Mouse (Mus musculus) kidney, postnatal 0 days (tissue): Measurements from ENCODE around the gene Egfl8. TPM values are rescaled to one million over a fixed set of nuclear protein-coding genes. Genes with fewer than 3 reads are reported as not detected.

Source experiments
- ATAC-seq: fragments of 200-750 bp; cut with Nextera tagmentation; replicated peaks from 2 replicates; pipeline ENCODE4 v1.8.0; 2017; ENCODE audit warnings: low read depth, moderate number of reproducible peaks, moderate TSS enrichment, moderate library complexity; ENCODE audit not compliant: low FRiP score
- DNase-seq: peaks from one replicate; pipeline ENCODE4 v3.0.0-alpha.2; 2016; ENCODE audit warnings: low spot score
- H3K27ac ChIP-seq: fragments of 300-500 bp; sonication (generic); 2 replicates; pipeline ENCODE4 v1.5.1; 2014; ENCODE audit warnings: mild to moderate bottlenecking
- H3K27me3 ChIP-seq: fragments of 300-500 bp; sonication (generic); 2 replicates; pipeline ENCODE4 v1.6.1; 2014; ENCODE audit warnings: low read length, mixed read lengths; ENCODE audit not compliant: insufficient read depth
- H3K36me3 ChIP-seq: fragments of 300-500 bp; sonication (generic); 2 replicates; pipeline ENCODE4 v1.6.1; 2014; ENCODE audit warnings: low read length, mixed read lengths; ENCODE audit not compliant: insufficient read depth
- H3K4me1 ChIP-seq: fragments of 300-500 bp; sonication (generic); replicated peaks from 2 replicates; pipeline ENCODE4 v1.6.1; 2014; ENCODE audit warnings: antibody characterized with exemption, low read length, mixed read lengths; ENCODE audit not compliant: insufficient read depth
- H3K4me2 ChIP-seq: fragments of 300-500 bp; sonication (generic); 2 replicates; pipeline ENCODE4 v1.6.1; 2014; ENCODE audit warnings: mild to moderate bottlenecking, low read length, moderate library complexity, mixed read lengths
- H3K4me3 ChIP-seq: fragments of 300-500 bp; sonication (generic); replicated peaks from 2 replicates; pipeline ENCODE4 v1.5.1; 2014; ENCODE audit warnings: low read depth, low read length
- H3K9ac ChIP-seq: fragments of 300-500 bp; sonication (generic); 2 replicates; pipeline ENCODE4 v1.6.1; 2014; ENCODE audit warnings: low read depth, low read length
- H3K9me3 ChIP-seq: fragments of 300-500 bp; sonication (generic); replicated peaks from 2 replicates; pipeline ENCODE4 v1.6.1; 2016; ENCODE audit warnings: low read length, inconsistent platforms, mixed read lengths
- CTCF ChIP-seq: IDR thresholded peaks from 2 replicates; pipeline ENCODE4 v1.5.1; 2016; ENCODE audit warnings: antibody characterized with exemption, low read depth, mild to moderate bottlenecking, moderate library complexity
- WGBS: fragments of 180-500 bp; shearing (Covaris S2); extraction: QIAGEN DNeasy Blood & Tissue Kit; methylation state at CpG from one replicate; pipeline ENCODE4 v1.1.7; 2014; 5-methylcytosine and 5-hydroxymethylcytosine counted together
- polyA plus RNA-seq: library from polyadenylated mRNA; unstranded; fragments of >200 nt; fragmentation: Nextera tagmentation; extraction: Ambion mirVana; gene quantifications from 2 replicates; pipeline ENCODE4 v1.2.1, GENCODE M21; 2015

Gene Egfl8
- polyA plus RNA-seq, 1 experiment from 2014 or later, result 5.9 TPM

DNA sequence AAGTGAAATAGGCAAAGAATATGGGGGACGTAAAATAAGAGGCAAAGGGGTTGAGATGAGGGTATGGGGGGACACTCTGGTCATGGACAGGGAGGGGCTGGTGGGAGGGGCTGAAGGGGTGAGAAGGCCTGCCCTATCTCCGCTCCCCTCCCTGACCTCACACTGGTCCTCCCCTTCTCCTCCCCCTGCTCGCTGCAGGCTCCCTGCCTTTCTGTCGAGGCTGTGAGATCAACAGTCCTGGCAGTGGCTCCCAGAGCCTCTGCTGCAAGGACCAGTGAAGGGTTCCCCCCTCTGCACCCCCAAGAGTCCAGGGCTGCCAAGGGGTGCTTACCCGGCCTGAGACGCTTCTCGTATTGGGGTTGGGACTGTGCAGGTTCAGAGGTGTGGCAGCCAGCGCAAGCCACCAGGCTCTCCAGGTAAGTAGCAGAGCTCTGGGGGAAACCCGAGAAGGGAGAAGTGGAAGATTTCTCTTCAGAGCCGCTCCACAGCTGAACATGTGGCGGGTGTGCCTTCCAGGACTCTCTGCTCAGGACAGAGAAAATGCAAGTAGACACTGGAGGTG, 44.6 kb upstream of the Egfl8 start:
- 25% methylated on average over 11 of the region's 11 CpGs for WGBS
- Histone ChIP-seq H3K36me3 (no peaks in the 10 kb centered on the region), H3K4me3 (no peak overlapping the region), H3K4me2 (no peak overlapping the region), H3K9me3 (no peaks in the 10 kb centered on the region), H3K4me1 (peaks cover 18% of the 10 kb centered on the region; the same call in 1 of the 2 replicates), H3K27ac (no peak overlapping the region), H3K27me3 (no peaks in the 10 kb centered on the region; the same call in 1 of the 2 replicates), H3K9ac (no peak overlapping the region)
- no peak for DNase-seq
- no peak for TF ChIP-seq CTCF
- ATAC-seq, result no peak

DNA sequence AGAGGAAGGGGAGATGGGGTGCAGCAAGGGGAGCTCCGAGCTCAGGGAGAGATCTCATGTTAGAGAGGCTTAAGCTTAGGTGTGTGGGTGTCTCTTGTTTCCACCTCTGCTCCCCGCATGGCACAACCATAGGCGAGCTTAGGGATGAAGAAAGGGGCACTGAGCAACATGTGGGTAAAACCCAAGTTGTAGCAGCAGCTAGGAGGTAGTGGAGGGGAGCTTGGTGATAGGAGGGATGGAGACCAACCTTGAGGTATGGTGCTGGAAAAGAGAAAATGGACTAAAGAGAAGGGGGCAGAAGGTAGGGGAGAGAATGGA, 44.1 kb upstream of the Egfl8 start:
- Histone ChIP-seq H3K4me3 (no peak overlapping the region), H3K27me3 (no peaks in the 10 kb centered on the region; the same call in 1 of the 2 replicates), H3K27ac (no peak overlapping the region), H3K4me2 (no peak overlapping the region), H3K9ac (no peak overlapping the region), H3K9me3 (no peaks in the 10 kb centered on the region), H3K4me1 (peaks cover 18% of the 10 kb centered on the region; the same call in 1 of the 2 replicates), H3K36me3 (no peaks in the 10 kb centered on the region)
- ATAC-seq (no peak), DNase-seq (no peak)
- no peak for TF ChIP-seq CTCF
- 59% methylated on average over 3 of the region's 3 CpGs for WGBS

DNA sequence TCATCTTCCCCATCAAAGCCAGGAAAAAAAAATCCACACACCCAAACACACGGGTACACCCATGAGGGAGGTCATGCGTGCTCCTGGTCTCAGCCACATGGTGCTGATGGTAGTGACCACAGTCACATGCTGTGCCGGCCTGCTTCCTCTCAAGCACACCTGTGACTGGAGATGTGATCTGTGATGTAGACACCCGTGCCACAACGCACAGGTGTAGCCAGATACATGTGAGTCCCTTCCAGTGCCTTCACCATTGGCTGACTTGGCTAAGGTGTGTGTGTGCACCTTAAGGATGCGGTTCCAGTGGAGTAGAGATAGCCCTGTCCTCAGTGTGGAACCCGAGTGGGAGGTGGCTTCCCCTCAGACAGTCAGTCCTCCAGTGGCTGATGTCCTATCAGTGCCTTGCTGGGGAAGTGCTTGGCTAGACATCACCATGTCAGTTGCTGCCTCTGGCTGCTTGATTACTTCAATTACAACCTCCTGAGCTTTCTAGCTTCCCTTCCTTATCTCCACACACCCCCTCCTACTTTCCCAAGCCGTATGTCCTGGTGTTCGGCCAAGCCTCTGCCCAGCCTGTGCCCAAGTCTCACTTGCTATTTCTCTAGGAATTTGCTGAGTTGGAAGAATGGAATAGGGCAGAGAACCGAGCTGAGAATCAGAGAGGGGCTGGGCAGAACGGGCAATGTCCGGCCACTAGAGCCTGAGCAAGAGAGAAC, 43.6 kb upstream of the Egfl8 start:
- WGBS, result 54% methylated on average over 12 of the region's 12 CpGs
- H3K36me3 ChIP-seq, result no peaks in the 10 kb centered on the region
- no peaks in the 10 kb centered on the region; the same call in 1 of the 2 replicates for H3K27me3 ChIP-seq

DNA sequence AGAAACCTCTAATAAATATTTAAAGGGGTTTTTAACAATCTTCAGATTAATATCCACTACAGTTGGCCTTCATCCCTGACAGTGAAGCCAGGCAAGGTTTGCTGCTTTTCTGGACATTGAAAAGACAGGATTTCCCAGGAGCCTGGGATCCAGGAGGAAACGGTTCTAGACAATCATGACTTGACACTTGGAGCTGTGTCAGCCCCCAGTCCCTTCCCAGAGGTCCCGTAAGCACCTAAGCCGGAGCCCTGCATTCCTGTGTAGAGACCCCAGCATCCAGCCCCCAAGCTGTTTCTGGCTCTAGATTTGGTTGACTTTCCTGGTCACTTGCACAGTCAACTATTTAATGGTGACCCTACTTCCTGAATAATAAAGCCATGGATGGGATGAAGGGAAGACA, 42.8 kb upstream of the Egfl8 start:
- H3K27me3 ChIP-seq, result no peaks in the 10 kb centered on the region; the same call in 1 of the 2 replicates
- ATAC-seq (no peak), DNase-seq (no peak)
- no peak overlapping the region for H3K4me2 ChIP-seq
- H3K36me3 ChIP-seq, result no peaks in the 10 kb centered on the region
- no peak overlapping the region for H3K27ac ChIP-seq
- H3K9ac ChIP-seq, result no peak overlapping the region
- peaks cover 18% of the 10 kb centered on the region; the same call in 1 of the 2 replicates for H3K4me1 ChIP-seq
- no peak for TF ChIP-seq CTCF
- H3K9me3 ChIP-seq, result no peaks in the 10 kb centered on the region
- H3K4me3 ChIP-seq, result no peak overlapping the region
- 72% methylated on average over 3 of the region's 3 CpGs for WGBS

More for the DNA sequence above, 43.6 kb upstream of the Egfl8 start:
- Histone ChIP-seq H3K9ac (no peak overlapping the region), H3K4me3 (no peak overlapping the region), H3K4me2 (no peak overlapping the region), H3K4me1 (peaks cover 18% of the 10 kb centered on the region; the same call in 1 of the 2 replicates), H3K27ac (no peak overlapping the region), H3K9me3 (no peaks in the 10 kb centered on the region)
- no peak for TF ChIP-seq CTCF
- ATAC-seq (no peak), DNase-seq (no peak)

DNA sequence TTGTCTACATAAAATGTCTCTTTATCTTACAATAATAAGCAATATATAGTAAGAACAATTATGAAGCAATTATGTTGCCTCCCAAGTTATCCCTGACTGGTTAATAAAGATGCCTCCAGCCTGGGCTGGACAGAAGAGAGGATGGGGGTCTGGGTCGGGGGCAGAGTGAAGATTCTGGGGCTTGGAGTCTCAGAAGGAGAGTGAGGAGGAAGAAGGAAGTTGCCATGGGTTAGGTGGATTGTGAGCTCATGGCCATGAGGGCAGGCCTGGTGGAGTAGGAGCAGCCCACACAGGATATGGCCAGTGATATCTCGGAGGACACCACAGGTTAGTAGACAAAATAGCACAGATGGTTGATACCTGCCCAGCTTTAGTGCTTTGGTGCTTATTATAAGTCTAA, 42.4 kb upstream of the Egfl8 start:
- WGBS, result 75% methylated on average over 2 of the region's 2 CpGs
- H3K4me3 ChIP-seq, result no peak overlapping the region
- ATAC-seq, result no peak

DNA sequence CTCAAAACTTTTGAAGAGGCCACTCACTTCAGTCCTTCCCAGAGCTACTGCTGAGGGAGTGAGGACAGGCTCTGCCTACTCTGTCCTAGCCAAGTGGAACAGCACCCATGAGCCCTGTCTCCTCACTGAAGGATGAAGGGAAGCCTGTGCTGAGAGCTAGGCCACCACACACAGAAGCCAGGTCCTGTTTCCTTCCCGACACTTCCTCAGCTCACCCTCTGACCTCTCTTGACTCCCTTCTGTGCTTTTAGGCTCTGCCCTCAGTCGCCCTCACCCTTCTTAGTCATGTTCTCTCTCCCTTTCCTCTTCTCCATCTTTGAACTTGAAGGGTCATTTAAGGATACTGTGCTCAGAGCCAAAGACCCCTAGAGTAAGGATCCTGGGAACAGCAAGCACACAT, 41.5 kb upstream of the Egfl8 start:
- 22% methylated on average over 2 of the region's 2 CpGs for WGBS
- TF ChIP-seq CTCF, result no peak
- Histone ChIP-seq H3K4me3 (no peak overlapping the region), H3K27ac (no peak overlapping the region), H3K4me2 (no peak overlapping the region), H3K36me3 (peaks cover 10% of the 10 kb centered on the region; the same call in 1 of the 2 replicates), H3K27me3 (no peaks in the 10 kb centered on the region; the same call in 1 of the 2 replicates), H3K9me3 (no peaks in the 10 kb centered on the region), H3K4me1 (peaks cover 18% of the 10 kb centered on the region; the same call in 1 of the 2 replicates), H3K9ac (no peak overlapping the region)
- no peak for ATAC-seq
- DNase-seq, result no peak

More for the DNA sequence above, 42.4 kb upstream of the Egfl8 start:
- Histone ChIP-seq H3K36me3 (0 out of 2 replicates have a peak, but pooled peaks cover 3% of the 10 kb centered on the region), H3K4me1 (peaks cover 18% of the 10 kb centered on the region; the same call in 1 of the 2 replicates), H3K27me3 (no peaks in the 10 kb centered on the region; the same call in 1 of the 2 replicates), H3K9ac (no peak overlapping the region), H3K27ac (no peak overlapping the region), H3K9me3 (no peaks in the 10 kb centered on the region), H3K4me2 (no peak overlapping the region)
- DNase-seq, result no peak
- no peak for TF ChIP-seq CTCF
